1 mouse cellular context compared by ENCODE assay signal in genomic region chr1:191219748-191220147, GRCm38 (mm10).
TF ChIP-seq lines count a peak whose summit lies in the region.

No protein-coding gene starts in this region.

TF ChIP-seq in MEL, 35 proteins besides CTCF, POLR2A, EP300 and RAD21:
- peak; percentile 59; the same call in 1 of the 2 replicates for TF ChIP-seq POLR2AphosphoS5 (IDR thresholded peaks at IDR 0.05; ENCODE audit: borderline replicate concordance, low read depth, low read length)
- TF ChIP-seq MAZ (IDR thresholded peaks at IDR 0.05; ENCODE audit: low read depth, low read length): no peak
